Comparison of ENCODE assay signal across 16 mouse cellular contexts in genomic region chr5:24273683-24274621, GRCm38 (mm10).
A peak's percentile ranks its signal among the peaks of the same experiment; 100 is the strongest.
DNase-seq lines count a peak whose midpoint lies in the region; ATAC-seq and TF ChIP-seq lines count a peak whose summit lies in the region.
"Had no signal": no experiment of that assay in that cellular context is flagged by ENCODE, and none has a peak within 500 bp of the region (broad histone marks: within the 10 kb centered on the region; RNA-seq: fewer than 3 reads in every experiment).

No protein-coding gene starts in this region.

- H3K4me1 ChIP-seq in lung, postnatal 0 days (ENCODE audit: insufficient read depth, low read depth, low read length) = no peaks in the 10 kb centered on the region
- H3K4me1 ChIP-seq: forebrain, embryonic 13.5 days; hindbrain, embryonic 12.5 days; kidney, embryonic 15.5 days; limb, embryonic 12.5 days had no signal

- H3K4me2 ChIP-seq in lung, postnatal 0 days (replicated peaks; ENCODE audit: low read depth, low read length) = no peak overlapping the region
- H3K4me2 ChIP-seq: forebrain, embryonic 13.5 days; hindbrain, embryonic 12.5 days; kidney, embryonic 15.5 days; limb, embryonic 12.5 days; lung, embryonic 14.5 days had no signal

- WGBS in lung, postnatal 0 days = 57% methylated on average over 9 of the region's 9 CpGs

- H3K4me3 ChIP-seq in lung, postnatal 0 days (ENCODE audit: low read depth, low read length) = no peak overlapping the region
- H3K4me3 ChIP-seq: forebrain, embryonic 13.5 days; hindbrain, embryonic 12.5 days; kidney, embryonic 15.5 days; limb, embryonic 12.5 days had no signal

- no peak for TF ChIP-seq CTCF in lung, postnatal 0 days (IDR thresholded peaks at IDR 0.05)

- no peaks in the 10 kb centered on the region for H3K36me3 ChIP-seq in lung, postnatal 0 days (ENCODE audit: insufficient read depth, low read length)
- H3K36me3 ChIP-seq: hindbrain, embryonic 12.5 days; kidney, embryonic 15.5 days; limb, embryonic 12.5 days had no signal

- H3K27ac ChIP-seq in lung, postnatal 0 days (ENCODE audit: low read length) = no peak overlapping the region
- H3K27ac ChIP-seq: forebrain, embryonic 13.5 days; hindbrain, embryonic 12.5 days; kidney, embryonic 15.5 days; limb, embryonic 12.5 days had no signal

- no peaks in the 10 kb centered on the region for H3K9me3 ChIP-seq in lung, postnatal 0 days (ENCODE audit: low read length)
- H3K9me3 ChIP-seq: forebrain, embryonic 13.5 days; hindbrain, embryonic 12.5 days; kidney, embryonic 15.5 days; limb, embryonic 12.5 days had no signal

- no peak; the same call in 1 of the 2 replicates for ATAC-seq in lung, postnatal 0 days
- no peak for ATAC-seq in megakaryocyte-erythroid progenitor cell, adult 5-6 weeks (replicated peaks; ENCODE audit: low FRiP score, low TSS enrichment, poor library complexity, severe bottlenecking)
- ATAC-seq: activated CD4-positive, CD25-positive, alpha-beta regulatory T cell, adult 4 months; forebrain, embryonic 13.5 days had no signal

- no peak for TF ChIP-seq EP300 in lung, postnatal 0 days (IDR thresholded peaks at IDR 0.05)

- no peak overlapping the region for H3K9ac ChIP-seq in lung, postnatal 0 days (replicated peaks; ENCODE audit: low read depth)
- H3K9ac ChIP-seq: forebrain, embryonic 13.5 days; hindbrain, embryonic 12.5 days; kidney, embryonic 15.5 days; limb, embryonic 12.5 days; lung, embryonic 14.5 days had no signal

- no peaks in the 10 kb centered on the region for H3K27me3 ChIP-seq in lung, postnatal 0 days (replicated peaks; ENCODE audit: insufficient read depth, low read length)
- H3K27me3 ChIP-seq: forebrain, embryonic 13.5 days; hindbrain, embryonic 12.5 days; kidney, embryonic 15.5 days; limb, embryonic 12.5 days had no signal

- intact Hi-C loops in heart, postnatal 10 days (cut with DNase I) = no loop called here

- peak; percentile 4 for DNase-seq in lung, postnatal 25 days (ENCODE audit: low spot score)
- DNase-seq in lung, postnatal 0 days (ENCODE audit: low spot score) = no peak
- DNase-seq in Muller cell, postnatal 12 days (ENCODE audit: inconsistent ontology term) = peak; percentile 79
- DNase-seq in adrenal gland, postnatal 25 days = peak; percentile 51
- peak; percentile 63 to 70 for DNase-seq in heart, postnatal 10 days
- DNase-seq in frontal cortex, postnatal 36 days (ENCODE audit: low spot score in 2 of 2) = no peak
- DNase-seq: cerebellum, adult 11-12 months; gastrocnemius, postnatal 10 days; lung, embryonic 14.5 days; thymus, adult 2 months had no signal

Comparison
In these comparisons a context has a peak if more than half of its experiments do, and no peak if none do; other contexts are left out.
1. DNase-seq: peak in lung, postnatal 25 days (single experiment), Muller cell, postnatal 12 days (single experiment), adrenal gland, postnatal 25 days (single experiment) and heart, postnatal 10 days (2 of 2); none in lung, postnatal 0 days (single experiment) and frontal cortex, postnatal 36 days (0 of 2).